Mouse (Mus musculus) bone marrow, adult 2 months (tissue): Measurements from ENCODE around the gene Atp6v0a2. TPM values are rescaled to one million over a fixed set of nuclear protein-coding genes. Genes with fewer than 3 reads are reported as not detected.

Source experiments
- H3K27ac ChIP-seq: fragments of 200-500 bp; 2 replicates; pipeline ENCODE4 v1.5.1; 2012; ENCODE audit warnings: low read depth, mild to moderate bottlenecking, control low read depth, inconsistent platforms, low read length; ENCODE audit not compliant: control insufficient read depth, poor library complexity, insufficient read depth
- H3K4me1 ChIP-seq: fragments of 200-500 bp; 2 replicates; pipeline ENCODE4 v1.6.1; 2011; ENCODE audit warnings: low read length; ENCODE audit not compliant: control insufficient read depth, insufficient read depth
- H3K4me3 ChIP-seq: fragments of 200-500 bp; replicated peaks from 2 replicates; pipeline ENCODE3; 2011; ENCODE audit warnings: mild to moderate bottlenecking, low read depth, low read length, control low read depth; ENCODE audit not compliant: control insufficient read depth
- CTCF ChIP-seq: fragments of 200-500 bp; IDR thresholded peaks from 2 replicates; pipeline ENCODE4 v1.5.1; 2011; ENCODE audit warnings: low read length, control low read depth; ENCODE audit not compliant: control insufficient read depth, insufficient read depth
- POLR2A ChIP-seq: fragments of 200-500 bp; IDR thresholded peaks from 2 replicates; pipeline ENCODE4 v1.6.1; 2011; ENCODE audit warnings: low read depth, mild to moderate bottlenecking, control low read depth, low read length, borderline replicate concordance; ENCODE audit not compliant: control insufficient read depth
- WGBS: fragments of 180-500 bp; shearing (Covaris S2); methylation state at CpG from one replicate; pipeline ENCODE4 v1.1.7; 2018; 5-methylcytosine and 5-hydroxymethylcytosine counted together
- polyA plus RNA-seq: library from polyadenylated mRNA; stranded (reverse); fragments of >200 nt; gene quantifications from 2 replicates; pipeline ENCODE4 v1.2.4, GENCODE M21; 2011; ENCODE audit warnings: low replicate concordance; ENCODE audit not compliant: missing spikeins, insufficient read depth, insufficient read length

Atp6v0a2 gene
- polyA plus RNA-seq, 1 experiment = 23.4 TPM

- no peak for TF ChIP-seq POLR2A
- TF ChIP-seq CTCF = no peak
- no peak overlapping the region for H3K27ac ChIP-seq
- H3K4me1 ChIP-seq = no peaks in the 10 kb centered on the region
- no peak overlapping the region for H3K4me3 ChIP-seq
- WGBS = 75% methylated on average over 4 of the region's 4 CpGs
Observed at GRCm38 (mm10) chr5:124604296-124604695, 24.1 kb upstream of the Atp6v0a2 start.

GRCm38 (mm10) chr5:124605041-124605622, 23.2 kb upstream of the Atp6v0a2 start:
- no peak overlapping the region for H3K27ac ChIP-seq
- 81% methylated on average over 17 of the region's 17 CpGs for WGBS
- TF ChIP-seq CTCF (no peak), POLR2A (no peak)

GRCm38 (mm10) chr5:124610965-124611364, 17.4 kb upstream of the Atp6v0a2 start:
- TF ChIP-seq POLR2A (no peak), CTCF (peak; percentile 48; the same call in 1 of the 2 replicates)
- Histone ChIP-seq H3K4me1 (no peaks in the 10 kb centered on the region), H3K4me3 (no peak overlapping the region), H3K27ac (no peak overlapping the region)
- 59% methylated on average over 10 of the region's 10 CpGs for WGBS

More at GRCm38 (mm10) chr5:124605041-124605622, 23.2 kb upstream of the Atp6v0a2 start:
- no peaks in the 10 kb centered on the region for H3K4me1 ChIP-seq
- H3K4me3 ChIP-seq = no peak overlapping the region

- H3K4me3 ChIP-seq = no peak overlapping the region
- TF ChIP-seq CTCF (no peak), POLR2A (no peak)
- whole genome bisulfite sequencing = 14% methylated on average over 11 of the region's 11 CpGs
- no peak overlapping the region for H3K27ac ChIP-seq
- H3K4me1 ChIP-seq = no peaks in the 10 kb centered on the region
Observed at GRCm38 (mm10) chr5:124614709-124615108, 13.7 kb upstream of the Atp6v0a2 start.

DNA sequence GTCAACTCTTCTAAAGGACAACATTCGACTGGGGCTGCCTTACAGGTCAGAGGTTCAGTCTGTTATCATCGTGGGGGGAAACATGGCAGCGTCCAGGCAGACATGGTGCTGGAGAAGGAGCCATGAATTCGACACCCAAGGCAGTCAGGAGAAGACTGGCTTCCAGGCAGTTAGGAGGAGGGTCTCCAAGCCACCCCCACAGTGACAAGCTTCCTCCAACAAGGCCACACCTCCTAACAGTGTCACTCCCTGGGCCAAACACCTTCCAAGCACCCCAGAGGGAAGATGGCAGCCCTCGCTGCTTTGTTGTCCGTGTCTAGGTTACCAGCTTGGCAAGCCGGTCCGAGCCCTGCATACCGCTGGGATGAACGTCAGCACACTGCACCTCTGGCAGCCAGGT, 9.7 kb upstream of the Atp6v0a2 start:
- Histone ChIP-seq H3K4me3 (no peak overlapping the region), H3K4me1 (no peaks in the 10 kb centered on the region; the same call in 1 of the 2 replicates), H3K27ac (no peak overlapping the region)
- TF ChIP-seq CTCF = no peak
- no peak for TF ChIP-seq POLR2A
- WGBS = 86% methylated on average over 10 of the region's 10 CpGs

- TF ChIP-seq CTCF (no peak), POLR2A (no peak)
- 42% methylated on average over 13 of the region's 13 CpGs for WGBS
- H3K27ac ChIP-seq = no peak overlapping the region; the same call in 1 of the 2 replicates
- no peaks in the 10 kb centered on the region; the same call in 1 of the 2 replicates for H3K4me1 ChIP-seq
- H3K4me3 ChIP-seq = peak overlapping the region; percentile 22
Observed at GRCm38 (mm10) chr5:124621362-124621761, 7.0 kb upstream of the Atp6v0a2 start.

- no peak overlapping the region for H3K4me3 ChIP-seq
- no peaks in the 10 kb centered on the region; the same call in 1 of the 2 replicates for H3K4me1 ChIP-seq
- 59% methylated on average over 15 of the region's 15 CpGs for WGBS
- no peak overlapping the region for H3K27ac ChIP-seq
- TF ChIP-seq CTCF (no peak), POLR2A (no peak)
Observed at GRCm38 (mm10) chr5:124622890-124623289, 5.5 kb upstream of the Atp6v0a2 start.

DNA sequence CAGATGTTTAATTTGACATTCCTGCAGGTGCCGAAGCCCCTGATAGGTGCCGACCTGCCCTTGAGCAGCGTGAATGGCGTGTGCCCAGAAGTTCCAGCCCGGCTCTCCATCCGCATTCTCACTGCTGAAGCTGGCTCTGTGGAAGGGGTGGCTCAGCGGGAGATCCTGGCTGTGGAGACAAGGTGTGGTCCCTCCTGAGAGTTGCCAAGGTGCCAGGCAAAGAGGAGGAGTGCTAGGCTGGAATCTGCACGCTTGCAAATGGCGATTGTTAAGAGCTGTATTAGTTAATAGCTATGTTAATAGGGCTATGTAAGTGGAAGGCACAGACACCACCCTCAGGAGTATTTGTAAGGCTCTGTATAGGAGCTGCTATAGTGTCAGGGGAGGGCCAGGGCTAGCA, 4.1 kb upstream of the Atp6v0a2 start:
- TF ChIP-seq CTCF (no peak), POLR2A (no peak)
- no peak overlapping the region for H3K27ac ChIP-seq
- 93% methylated on average over 9 of the region's 9 CpGs for WGBS
- no peak overlapping the region for H3K4me3 ChIP-seq
- H3K4me1 ChIP-seq = peaks cover 1% of the 10 kb centered on the region
